Mouse (Mus musculus) layer of hippocampus, adult 9-10 months (tissue): ENCODE data around the gene 5730409E04Rik.

ENCODE experiments used
- DNase-seq: peaks from one replicate; pipeline ENCODE4 v3.0.0; 2022; ENCODE audit warnings: low spot score

Gene 5730409E04Rik

DNA sequence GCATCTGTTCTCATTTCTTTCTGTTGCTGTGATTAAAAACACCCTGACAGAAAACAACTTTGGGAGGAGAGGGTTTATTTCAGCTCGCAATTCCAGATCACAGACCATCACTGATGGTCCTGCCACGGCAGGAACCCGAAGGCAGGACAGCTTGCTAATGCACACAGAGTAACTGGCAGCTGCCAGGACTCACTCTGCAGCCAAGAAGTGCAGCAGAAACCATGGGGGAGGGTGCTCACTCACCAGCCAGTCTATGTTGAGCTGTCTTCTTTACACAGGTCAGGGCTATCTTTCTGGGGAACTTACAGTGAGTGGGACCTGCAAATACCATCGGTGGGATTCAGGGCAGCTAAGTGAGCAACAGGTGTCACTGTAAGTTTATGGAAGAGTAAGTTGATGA is 27.8 kb downstream of the 5730409E04Rik start:
- no peak for DNase-seq

DNA sequence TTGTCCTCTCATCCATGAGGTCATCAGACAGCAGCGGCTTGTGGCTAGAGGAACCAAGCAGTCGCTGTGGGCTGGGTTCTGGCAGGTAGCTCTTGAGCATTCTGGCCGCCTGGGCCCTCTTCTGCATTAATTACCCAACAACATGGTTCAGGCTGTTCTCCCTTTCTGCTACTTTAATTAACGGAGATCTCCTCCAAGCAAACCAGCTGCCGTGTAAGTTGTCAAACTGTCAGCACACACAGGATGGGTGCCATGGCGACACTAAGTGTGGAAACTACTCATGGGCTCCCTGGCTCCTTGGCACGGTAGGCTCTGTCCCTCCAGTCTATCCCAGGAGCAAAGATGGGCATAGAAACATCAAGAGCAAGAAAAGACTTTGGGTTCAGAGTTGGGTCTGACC is 29.7 kb downstream of the 5730409E04Rik start:
- no peak for DNase-seq

DNA sequence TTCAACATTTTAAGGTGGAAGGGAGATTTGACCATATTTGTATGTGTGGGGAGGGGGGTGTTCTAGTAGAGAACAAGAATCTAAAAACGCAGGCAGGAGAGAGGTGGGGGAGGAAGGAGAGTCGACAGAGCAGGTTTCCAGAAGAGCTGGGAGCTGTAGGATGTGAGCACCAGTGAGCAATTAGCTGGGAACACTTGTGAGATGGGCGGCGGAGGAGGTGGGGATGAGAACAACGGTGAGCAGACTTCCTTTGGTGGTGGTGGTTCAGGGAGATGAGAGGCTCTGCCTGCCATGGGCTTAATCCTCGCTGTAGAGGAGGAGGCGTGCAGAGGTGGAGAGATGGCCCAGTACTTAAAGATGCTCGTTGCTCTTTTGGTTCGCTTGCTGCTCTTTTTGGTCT is 32.3 kb downstream of the 5730409E04Rik start:
- no peak for DNase-seq

DNA sequence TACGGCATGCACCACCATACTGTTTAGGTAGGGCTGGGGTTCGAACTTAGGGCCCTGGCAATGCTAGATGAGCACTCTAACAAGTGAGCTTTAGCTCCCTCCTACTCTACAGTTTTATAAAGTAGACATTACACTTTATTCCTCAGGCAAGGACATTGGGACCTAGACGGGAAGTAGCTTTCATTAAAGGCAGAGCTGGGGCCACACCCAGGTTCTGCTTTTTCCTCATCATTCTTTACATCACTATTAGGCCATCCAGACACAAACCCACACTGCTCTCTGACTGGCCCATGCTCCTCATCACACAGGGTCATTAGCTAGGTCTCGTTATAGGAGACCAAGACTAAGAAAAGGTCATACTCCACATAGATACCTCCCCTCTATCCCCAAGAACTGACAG is 34.2 kb downstream of the 5730409E04Rik start:
- no peak for DNase-seq

DNA sequence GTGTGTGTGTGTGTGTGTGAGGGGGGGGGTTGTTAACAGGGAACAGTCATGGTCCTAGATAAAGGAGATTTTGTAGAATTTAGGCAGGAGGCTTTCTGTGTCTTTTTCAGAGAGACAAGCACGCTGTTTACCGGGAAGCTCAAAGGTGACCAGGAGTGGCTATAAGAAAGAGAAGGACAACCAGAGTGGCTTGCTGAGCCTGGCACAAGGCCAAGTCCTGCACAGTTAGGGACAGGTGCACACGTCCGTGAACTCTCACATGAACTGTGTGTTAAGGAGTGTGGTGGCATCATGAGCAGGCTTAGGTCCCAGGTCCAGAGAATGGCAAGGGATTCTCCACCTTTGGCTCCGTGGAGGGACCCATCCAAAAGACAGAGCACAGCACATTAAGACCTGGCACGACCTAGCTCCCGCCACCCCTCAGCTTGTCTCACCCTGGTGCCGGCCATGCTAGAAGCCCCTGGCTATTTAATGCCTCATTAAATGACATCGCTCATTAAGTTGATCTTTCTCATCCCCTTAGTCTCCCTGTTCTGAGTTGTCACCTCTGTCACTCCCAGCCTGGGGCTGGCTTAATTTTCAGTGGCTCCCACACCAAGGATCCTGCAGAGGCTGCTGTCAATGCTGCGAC is 34.8 kb downstream of the 5730409E04Rik start:
- DNase-seq, result no peak

DNA sequence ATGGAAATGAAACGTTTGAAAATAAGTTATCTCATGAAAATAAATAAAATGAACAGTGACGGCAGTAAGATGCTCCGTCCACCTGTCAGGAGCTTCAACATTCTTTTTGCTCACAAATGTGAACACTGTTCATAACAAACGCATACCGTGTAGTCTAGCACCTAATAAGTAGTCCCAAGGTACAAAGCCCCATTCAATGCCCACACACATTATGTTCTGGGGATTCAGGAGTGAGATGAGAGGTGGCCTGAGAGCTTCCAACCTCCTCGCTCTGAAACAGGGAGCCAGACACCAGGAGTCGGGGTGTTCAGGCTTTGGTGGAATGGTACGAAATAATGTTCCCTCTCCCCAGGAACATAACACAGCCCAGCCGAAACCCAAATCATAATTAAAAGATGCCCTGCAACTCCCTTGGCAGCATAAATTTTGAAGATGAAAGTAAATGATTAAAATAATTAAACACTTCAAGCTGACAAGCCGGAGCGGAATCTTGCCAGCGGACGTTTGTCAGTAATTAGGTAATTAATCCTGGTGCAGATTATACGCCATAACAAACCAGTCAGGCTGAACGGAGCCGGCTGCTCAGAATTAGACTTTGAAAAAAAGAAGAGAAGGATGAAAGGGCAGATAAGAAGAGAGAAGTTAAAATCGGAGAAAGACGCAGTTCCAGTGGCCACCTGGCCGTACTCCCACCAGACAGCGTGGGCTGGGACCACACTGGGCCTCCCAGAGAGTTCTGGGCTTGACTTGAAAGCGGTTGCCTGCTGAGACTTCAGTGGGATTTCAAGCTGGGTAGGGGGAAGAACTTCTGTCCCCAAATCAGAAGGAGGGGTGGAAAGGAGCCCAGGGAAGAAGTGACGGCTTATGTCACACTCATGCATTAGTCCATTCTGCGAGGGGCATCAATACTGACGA is 38.6 kb downstream of the 5730409E04Rik start:
- DNase-seq, result no peak

DNA sequence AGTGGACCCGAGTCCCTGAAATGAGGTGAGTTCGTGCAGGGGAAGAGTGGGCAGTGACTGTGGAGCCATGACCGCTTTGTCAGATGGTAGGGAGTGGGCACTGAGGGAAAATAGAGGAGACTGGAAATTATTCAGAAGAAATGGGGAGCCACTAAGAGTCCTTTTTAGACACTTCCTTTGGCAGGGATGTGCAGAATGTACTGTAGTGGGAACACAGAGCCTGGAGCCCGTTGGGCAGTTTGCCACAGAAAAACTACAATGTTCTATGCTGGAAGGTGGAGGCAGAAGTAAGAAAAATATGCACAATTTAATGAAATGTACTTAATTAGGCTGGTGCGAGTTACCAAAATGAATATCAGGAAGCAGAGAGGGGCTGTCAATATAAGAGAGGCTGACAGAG is 43.5 kb downstream of the 5730409E04Rik start:
- no peak for DNase-seq

DNA sequence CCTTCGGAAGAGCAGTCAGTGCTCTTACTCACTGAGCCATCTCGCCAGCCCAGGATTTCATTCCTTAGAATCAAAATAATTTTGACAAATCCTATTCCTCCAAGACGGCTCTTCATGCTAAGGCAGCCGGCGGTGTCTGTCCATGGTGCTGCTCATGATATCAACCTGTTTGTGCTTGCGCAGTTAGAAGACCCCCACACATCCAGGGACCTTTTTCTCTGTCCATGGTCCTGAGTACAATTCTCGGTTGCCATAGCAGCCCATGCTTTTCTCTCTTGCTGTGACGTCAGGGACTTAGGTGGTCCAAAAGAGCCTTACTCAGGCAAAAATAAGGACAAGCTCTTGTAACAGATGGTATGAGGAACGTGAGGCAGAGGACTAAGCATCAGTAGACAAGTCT is 45.7 kb downstream of the 5730409E04Rik start:
- no peak for DNase-seq

DNA sequence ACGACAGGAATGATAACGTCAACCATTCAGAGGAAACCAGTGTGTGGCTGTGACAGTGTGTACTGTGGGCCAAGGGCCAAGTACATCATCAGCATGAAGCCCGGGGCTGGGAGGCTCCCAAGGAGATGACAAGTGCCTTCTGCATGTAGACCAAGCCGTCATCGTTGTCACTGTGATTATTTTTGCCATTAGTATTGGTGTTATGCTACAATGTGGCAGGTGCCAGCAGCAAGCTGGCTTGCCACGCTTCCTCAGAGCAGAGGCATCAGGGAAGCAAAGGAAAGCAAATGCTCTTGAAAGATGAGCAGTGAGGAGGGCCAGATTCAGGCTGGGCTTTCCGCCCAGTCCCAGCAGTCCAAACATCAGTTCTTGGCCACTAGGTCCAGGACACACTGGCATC is 51.6 kb downstream of the 5730409E04Rik start:
- no peak for DNase-seq
